Mouse (Mus musculus) MEL (cell line): ENCODE measurements around the gene Nfat5. TPM values are rescaled to one million over a fixed set of nuclear protein-coding genes. Genes with fewer than 3 reads are reported as not detected.

Experiments used
- DNase-seq: peaks from one replicate; pipeline ENCODE4 v3.0.0; 2011; ENCODE audit warnings: low read depth, low spot score
- H3K27ac ChIP-seq: 2 replicates; pipeline ENCODE4 v1.5.1; 2012; ENCODE audit warnings: low read depth, mild to moderate bottlenecking, control low read depth, low read length, moderate library complexity; ENCODE audit not compliant: control insufficient read depth
- H3K27me3 ChIP-seq, 2 experiments: fragments of 150-350 bp in 1 of 2; sonication (generic) in 1 of 2; 2 replicates each; pipeline ENCODE4 v1.6.1; 2012; ENCODE audit warnings: low read length in 2 of 2, mild to moderate bottlenecking in 2 of 2, improper control_type of control experiment in 1 of 2, moderate library complexity in 1 of 2; ENCODE audit not compliant: insufficient read depth in 2 of 2, control insufficient read depth in 1 of 2
- H3K36me3 ChIP-seq, 2 experiments: 2 replicates each; pipeline ENCODE4 v1.6.1; 2012 to 2014; ENCODE audit warnings: low read length in 2 of 2, improper control_type of control experiment in 1 of 2, inconsistent platforms in 1 of 2, mild to moderate bottlenecking in 1 of 2; ENCODE audit not compliant: insufficient read depth in 2 of 2, control insufficient read depth in 1 of 2
- H3K4me1 ChIP-seq, 2 experiments: fragments of 150-350 bp in 1 of 2; sonication (generic) in 1 of 2; 2 replicates each; pipeline ENCODE4 v1.6.1; 2012; ENCODE audit warnings: low read length in 2 of 2, improper control_type of control experiment in 1 of 2, mild to moderate bottlenecking in 1 of 2; ENCODE audit not compliant: insufficient read depth in 2 of 2, control insufficient read depth in 1 of 2
- H3K4me3 ChIP-seq, 2 experiments: fragments of 150-350 bp in 1 of 2; sonication (generic) in 1 of 2; 2 replicates each; pipeline ENCODE4 v1.5.1; 2012; ENCODE audit warnings: low read depth in 2 of 2, low read length in 2 of 2, mild to moderate bottlenecking in 2 of 2, moderate library complexity in 2 of 2, control low read depth in 1 of 2, improper control_type of control experiment in 1 of 2; ENCODE audit not compliant: control insufficient read depth in 1 of 2, insufficient read depth in 1 of 2
- H3K79me2 ChIP-seq: 2 replicates; pipeline ENCODE4 v1.6.1; 2012; ENCODE audit warnings: mild to moderate bottlenecking, low read length, moderate library complexity; ENCODE audit not compliant: control insufficient read depth, poor library complexity, insufficient read depth
- H3K9ac ChIP-seq: 2 replicates; pipeline ENCODE4 v1.6.1; 2012; ENCODE audit warnings: low read depth, mild to moderate bottlenecking, control low read depth, low read length, moderate library complexity; ENCODE audit not compliant: control insufficient read depth, poor library complexity, severe bottlenecking
- H3K9me3 ChIP-seq: fragments of 150-350 bp; sonication (generic); replicated peaks from 2 replicates; pipeline ENCODE4 v1.6.1; 2012; ENCODE audit warnings: mild to moderate bottlenecking, low read length, improper control_type of control experiment, moderate library complexity; ENCODE audit not compliant: insufficient read depth
- CHD1 ChIP-seq: IDR thresholded peaks from 2 replicates; pipeline ENCODE4 v1.6.1; 2012; ENCODE audit warnings: low read depth, mild to moderate bottlenecking, inconsistent platforms, low read length, improper control_type of control experiment
- CTCF ChIP-seq, 3 experiments: IDR thresholded peaks in 2 of 3; conservative IDR thresholded peaks in 1 of 3; 2 replicates each; pipeline ENCODE4 v1.5.1; 2011 to 2012; ENCODE audit warnings: low read length in 3 of 3, low read depth in 2 of 3, mild to moderate bottlenecking in 2 of 3, improper control_type of control experiment in 1 of 3, inconsistent platforms in 1 of 3, mixed read lengths in 1 of 3, moderate library complexity in 1 of 3; ENCODE audit not compliant: control insufficient read depth in 1 of 3, insufficient read depth in 1 of 3, poor library complexity in 1 of 3, severe bottlenecking in 1 of 3
- E2F4 ChIP-seq: IDR thresholded peaks from 2 replicates; pipeline ENCODE4 v1.6.1; 2011; ENCODE audit warnings: low read depth, low read length, improper control_type of control experiment, borderline replicate concordance
- ELF1 ChIP-seq: IDR thresholded peaks from 2 replicates; pipeline ENCODE4 v1.6.1; 2014; ENCODE audit warnings: low read depth, mild to moderate bottlenecking, inconsistent platforms, low read length, improper control_type of control experiment, moderate library complexity
- EP300 ChIP-seq, 2 experiments: IDR thresholded peaks; 2 replicates each; pipeline ENCODE4 v1.6.1; 2011; ENCODE audit warnings: improper control_type of control experiment in 2 of 2, low read length in 2 of 2, low read depth in 1 of 2, mild to moderate bottlenecking in 1 of 2
- ETS1 ChIP-seq: IDR thresholded peaks from 2 replicates; pipeline ENCODE4 v1.6.1; 2012; ENCODE audit warnings: low read depth, mild to moderate bottlenecking, inconsistent platforms, low read length, improper control_type of control experiment, moderate library complexity
- KAT2A ChIP-seq: conservative IDR thresholded peaks from 2 replicates; pipeline ENCODE4 v1.6.1; 2012; ENCODE audit warnings: low read depth, low read length, improper control_type of control experiment, inconsistent platforms
- MXI1 ChIP-seq: IDR thresholded peaks from 2 replicates; pipeline ENCODE4 v1.6.1; 2011; ENCODE audit warnings: mild to moderate bottlenecking, low read depth, low read length, improper control_type of control experiment
- MYC ChIP-seq: IDR thresholded peaks from 2 replicates; pipeline ENCODE4 v1.6.1; 2011; ENCODE audit warnings: low read depth, mild to moderate bottlenecking, low read length, improper control_type of control experiment, moderate library complexity
- NELFE ChIP-seq: IDR thresholded peaks from 2 replicates; pipeline ENCODE4 v1.6.1; 2011; ENCODE audit warnings: low read depth, low read length, improper control_type of control experiment
- NRF1 ChIP-seq: IDR thresholded peaks from 2 replicates; pipeline ENCODE4 v1.6.1; 2014; ENCODE audit warnings: low read depth, mild to moderate bottlenecking, inconsistent platforms, low read length, improper control_type of control experiment, moderate library complexity; ENCODE audit not compliant: poor library complexity, insufficient read depth, severe bottlenecking
- RAD21 ChIP-seq: IDR thresholded peaks from 2 replicates; pipeline ENCODE4 v1.6.1; 2011; ENCODE audit warnings: mild to moderate bottlenecking, low read depth, low read length, improper control_type of control experiment
- RCOR1 ChIP-seq: IDR thresholded peaks from 2 replicates; pipeline ENCODE4 v1.6.1; 2012; ENCODE audit warnings: low read depth, mild to moderate bottlenecking, inconsistent platforms, low read length, improper control_type of control experiment
- SMC3 ChIP-seq: IDR thresholded peaks from 2 replicates; pipeline ENCODE4 v1.6.1; 2011; ENCODE audit warnings: low read depth, low read length, improper control_type of control experiment
- TBP ChIP-seq: IDR thresholded peaks from 2 replicates; pipeline ENCODE4 v1.8.0; 2011; ENCODE audit warnings: low read depth, low read length, improper control_type of control experiment
- UBTF ChIP-seq: IDR thresholded peaks from 2 replicates; pipeline ENCODE4 v1.6.1; 2012; ENCODE audit warnings: low read depth, mild to moderate bottlenecking, inconsistent platforms, low read length, improper control_type of control experiment, moderate library complexity, borderline replicate concordance; ENCODE audit not compliant: insufficient read depth
- USF1 ChIP-seq: IDR thresholded peaks from 2 replicates; pipeline ENCODE4 v1.6.1; 2014; ENCODE audit warnings: low read depth, mild to moderate bottlenecking, inconsistent platforms, low read length, improper control_type of control experiment, moderate library complexity
- USF2 ChIP-seq, 2 experiments: IDR thresholded peaks; 2 replicates each; pipeline ENCODE4 v1.6.1; 2011 to 2012; ENCODE audit warnings: improper control_type of control experiment in 2 of 2, low read length in 2 of 2, borderline replicate concordance in 1 of 2, inconsistent platforms in 1 of 2, low read depth in 1 of 2, mild to moderate bottlenecking in 1 of 2; ENCODE audit not compliant: insufficient read depth in 1 of 2
- ZC3H11A ChIP-seq: IDR thresholded peaks from 2 replicates; pipeline ENCODE4 v1.6.1; 2012; ENCODE audit warnings: low read depth, mild to moderate bottlenecking, inconsistent platforms, low read length, improper control_type of control experiment
- ZNF384 ChIP-seq: IDR thresholded peaks from 2 replicates; pipeline ENCODE4 v1.6.1; 2012; ENCODE audit warnings: low read depth, mild to moderate bottlenecking, inconsistent platforms, low read length, improper control_type of control experiment
- polyA plus RNA-seq, 2 experiments: library from polyadenylated mRNA; stranded (reverse) in 1 of 2; unstranded in 1 of 2; fragments of >175 nt in 1 of 2; fragments of >200 nt in 1 of 2; gene quantifications; 2 replicates each; pipeline versions ENCODE4 v1.2.1 to v1.2.4; 2012; ENCODE audit warnings: low replicate concordance in 2 of 2, low read depth in 1 of 2; ENCODE audit not compliant: insufficient read length in 2 of 2, insufficient read depth in 1 of 2, missing spikeins in 1 of 2
- total RNA-seq: library from RNA; depleted of rRNA; stranded (reverse); fragments of 300-350 nt; gene quantifications from 2 replicates; pipeline ENCODE4 v1.2.3, GENCODE M21; 2012

The Nfat5 gene
- total and polyA plus RNA-seq, 3 experiments = 4.2 to 11.3 TPM; not detected in 1

GRCm38 (mm10) chr8:107387861-107388260 is 94.6 kb downstream of the Nfat5 start:
- H3K79me2 ChIP-seq = no peaks in the 10 kb centered on the region
- no peaks in the 10 kb centered on the region for H3K27me3 ChIP-seq
- peaks cover 3 to 4% of the 10 kb centered on the region in 2 experiments; a peak in 3 of 4 replicates for H3K4me1 ChIP-seq
- peak; percentile 38 for TF ChIP-seq SMC3
- TF ChIP-seq ZC3H11A = 0 out of 2 replicates have a peak, but pooled peaks have one; percentile 2
- no peak for TF ChIP-seq CHD1
- no peak for TF ChIP-seq RCOR1
- no peak for TF ChIP-seq USF2 (IDR thresholded peaks at IDR 0.05; ENCODE audit: borderline replicate concordance in 1 of 2, insufficient read depth in 1 of 2, low read depth in 1 of 2, low read length in 2 of 2)
- TF ChIP-seq RAD21 = peak; percentile 34
- TF ChIP-seq CTCF (IDR thresholded peaks at IDR 0.05 in 2 of 3, conservative IDR thresholded peaks at IDR 0.05 in 1 of 3; ENCODE audit: control insufficient read depth in 1 of 3, insufficient read depth in 1 of 3, low read depth in 2 of 3, low read length in 3 of 3, poor library complexity in 1 of 3, severe bottlenecking in 1 of 3) = peak; percentile 25 to 62 (median 45)
- H3K27ac ChIP-seq = no peak overlapping the region
- peaks cover 0 to 7% of the 10 kb centered on the region in 2 experiments; a peak in 2 of 4 replicates for H3K36me3 ChIP-seq
- no peaks in the 10 kb centered on the region for H3K9me3 ChIP-seq
- DNase-seq = peak; percentile 58
- H3K9ac ChIP-seq = no peak overlapping the region
- H3K4me3 ChIP-seq = no peak overlapping the region

GRCm38 (mm10) chr8:107389557-107389956 is 96.3 kb downstream of the Nfat5 start:
- Histone ChIP-seq H3K27me3 (no peaks in the 10 kb centered on the region), H3K79me2 (no peaks in the 10 kb centered on the region), H3K4me1 (peaks cover 3 to 4% of the 10 kb centered on the region in 2 experiments; a peak in 3 of 4 replicates), H3K9ac (no peak overlapping the region), H3K27ac (no peak overlapping the region), H3K9me3 (no peaks in the 10 kb centered on the region), H3K4me3 (no peak overlapping the region), H3K36me3 (peaks cover 0 to 7% of the 10 kb centered on the region in 2 experiments; a peak in 2 of 4 replicates)
- TF ChIP-seq UBTF (no peak), EP300 (IDR thresholded peaks at IDR 0.05; ENCODE audit: low read depth in 1 of 2, low read length in 2 of 2) (no peak), ZNF384 (no peak), USF1 (no peak), MXI1 (no peak), CHD1 (no peak), E2F4 (no peak), ELF1 (no peak), NELFE (no peak), TBP (no peak), KAT2A (no peak), MYC (no peak), ETS1 (no peak), NRF1 (no peak)
- DNase-seq = no peak
